Mouse (Mus musculus): Measurements from ENCODE around the gene Erich2. TPM values are rescaled to one million over a fixed set of nuclear protein-coding genes. Genes with fewer than 3 reads are reported as not detected.

The Erich2 gene
- polyA plus RNA-seq, 1 experiment from 2014 or later, result 0.42 TPM

GRCm38 (mm10) chr2:70566603-70566981, 58.0 kb downstream of the Erich2 start:
- peaks cover 18% of the 10 kb centered on the region for H3K4me1 ChIP-seq (ENCODE audit: control insufficient read depth, insufficient read depth, low read length)
- no peak for ATAC-seq
- no peaks in the 10 kb centered on the region for H3K9me3 ChIP-seq (ENCODE audit: control insufficient read depth, low read length)
- no peak overlapping the region for H3K4me2 ChIP-seq (ENCODE audit: low read depth, low read length)
- no peak overlapping the region for H3K27ac ChIP-seq (ENCODE audit: low read length)
- no peak overlapping the region for H3K9ac ChIP-seq (ENCODE audit: low read depth, low read length)
- H3K4me3 ChIP-seq (ENCODE audit: low read length), result no peak overlapping the region
- 4% methylated on average over 18 of the region's 18 CpGs for whole genome bisulfite sequencing
- no peaks in the 10 kb centered on the region for H3K36me3 ChIP-seq (ENCODE audit: control insufficient read depth, insufficient read depth, low read length)
- peaks cover 84% of the 10 kb centered on the region for H3K27me3 ChIP-seq (replicated peaks; ENCODE audit: control insufficient read depth, insufficient read depth, low read length)

GRCm38 (mm10) chr2:70567071-70567681, 58.6 kb downstream of the Erich2 start:
- H3K27me3 ChIP-seq (replicated peaks; ENCODE audit: control insufficient read depth, insufficient read depth, low read length), result peaks cover 78% of the 10 kb centered on the region
- WGBS, result 6% methylated on average over 23 of the region's 23 CpGs
- H3K4me3 ChIP-seq (ENCODE audit: low read length), result no peak overlapping the region
- H3K4me1 ChIP-seq (ENCODE audit: control insufficient read depth, insufficient read depth, low read length), result peaks cover 17% of the 10 kb centered on the region
- H3K9me3 ChIP-seq (ENCODE audit: control insufficient read depth, low read length), result no peaks in the 10 kb centered on the region
- H3K4me2 ChIP-seq (ENCODE audit: low read depth, low read length), result no peak overlapping the region
- ATAC-seq, result peak; percentile 23; the same call in 1 of the 2 replicates
- H3K9ac ChIP-seq (ENCODE audit: low read depth, low read length), result no peak overlapping the region
- H3K27ac ChIP-seq (ENCODE audit: low read length), result no peak overlapping the region
- H3K36me3 ChIP-seq (ENCODE audit: control insufficient read depth, insufficient read depth, low read length), result no peaks in the 10 kb centered on the region

DNA sequence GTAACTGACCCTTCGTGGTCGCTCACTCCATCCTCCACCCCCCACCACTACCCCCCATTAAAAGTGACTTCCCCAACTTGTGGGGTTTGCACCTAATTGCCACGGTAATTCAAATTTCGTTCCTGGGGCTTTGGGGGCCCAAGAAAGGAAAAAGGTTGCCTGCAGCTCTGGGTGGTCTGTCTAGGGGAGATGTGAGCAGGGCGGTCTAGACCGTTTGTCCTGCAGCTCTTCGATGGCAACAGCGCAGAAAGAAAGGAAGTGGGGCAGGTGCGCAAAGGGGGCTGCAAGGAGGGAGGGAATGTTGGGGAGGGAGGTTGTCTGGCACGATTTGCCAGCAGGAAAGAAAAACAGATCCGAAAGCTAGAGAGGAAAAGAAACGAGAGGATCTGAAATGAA, 59.1 kb downstream of the Erich2 start:
- H3K36me3 ChIP-seq (ENCODE audit: control insufficient read depth, insufficient read depth, low read length), result no peaks in the 10 kb centered on the region
- H3K4me1 ChIP-seq (ENCODE audit: control insufficient read depth, insufficient read depth, low read length), result peaks cover 12% of the 10 kb centered on the region
- under 1% methylated on average over 12 of the region's 12 CpGs for WGBS
- no peak overlapping the region for H3K27ac ChIP-seq (ENCODE audit: low read length)
- H3K4me2 ChIP-seq (ENCODE audit: low read depth, low read length), result peak overlapping the region; percentile 71
- peak overlapping the region; percentile 41; the same call in 1 of the 2 replicates for H3K4me3 ChIP-seq (ENCODE audit: low read length)
- no peaks in the 10 kb centered on the region for H3K9me3 ChIP-seq (ENCODE audit: control insufficient read depth, low read length)
- no peak for ATAC-seq
- no peak overlapping the region for H3K9ac ChIP-seq (ENCODE audit: low read depth, low read length)
- H3K27me3 ChIP-seq (replicated peaks; ENCODE audit: control insufficient read depth, insufficient read depth, low read length), result peaks cover 73% of the 10 kb centered on the region

DNA sequence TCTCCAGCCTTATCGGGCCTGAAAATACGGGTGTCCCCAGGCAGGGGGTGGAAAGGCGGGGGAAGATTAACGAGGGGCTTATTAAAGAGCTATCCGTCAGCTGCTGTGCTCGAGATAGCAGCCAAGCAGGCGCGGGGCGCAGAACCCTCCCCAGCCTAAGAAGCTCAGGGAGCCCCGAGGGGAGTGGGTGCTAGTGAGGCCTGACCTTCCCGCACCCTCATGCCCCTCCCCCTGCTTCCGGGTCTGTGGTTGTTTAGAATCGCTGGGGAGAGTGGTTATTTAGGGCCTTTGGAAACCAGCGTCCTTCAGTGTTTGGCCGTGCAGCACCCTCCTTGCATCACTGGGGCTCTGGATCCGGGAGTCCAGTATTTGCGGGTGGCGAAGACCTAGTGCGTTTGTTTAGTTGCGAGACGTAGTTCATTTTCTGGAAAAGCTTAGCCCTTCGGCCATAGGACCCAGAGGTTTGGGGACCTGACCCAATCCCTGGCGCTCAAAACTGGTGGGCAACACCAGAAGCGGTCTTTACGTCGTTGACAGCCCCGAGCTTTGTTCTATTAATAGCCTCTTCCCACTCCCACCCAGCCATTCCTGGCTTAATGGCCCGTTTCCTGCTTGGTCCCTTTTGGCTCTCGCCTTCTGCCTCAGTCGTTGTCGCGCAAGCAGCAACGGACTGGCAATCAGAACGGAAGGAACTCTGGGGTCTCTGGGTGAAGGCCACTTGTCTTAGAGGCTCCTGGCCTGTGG, 59.8 kb downstream of the Erich2 start:
- Histone ChIP-seq H3K4me1 (ENCODE audit: control insufficient read depth, insufficient read depth, low read length) (peaks cover 12% of the 10 kb centered on the region), H3K9ac (ENCODE audit: low read depth, low read length) (0 out of 2 replicates have a peak overlapping the region, but pooled peaks have one; percentile 38), H3K36me3 (ENCODE audit: control insufficient read depth, insufficient read depth, low read length) (no peaks in the 10 kb centered on the region), H3K4me2 (ENCODE audit: low read depth, low read length) (peak overlapping the region; percentile 71), H3K4me3 (ENCODE audit: low read length) (peak overlapping the region; percentile 41), H3K27me3 (replicated peaks; ENCODE audit: control insufficient read depth, insufficient read depth, low read length) (peaks cover 69% of the 10 kb centered on the region), H3K27ac (ENCODE audit: low read length) (no peak overlapping the region), H3K9me3 (ENCODE audit: control insufficient read depth, low read length) (no peaks in the 10 kb centered on the region)
- no peak for ATAC-seq
- under 1% methylated on average over 34 of the region's 34 CpGs for WGBS

DNA sequence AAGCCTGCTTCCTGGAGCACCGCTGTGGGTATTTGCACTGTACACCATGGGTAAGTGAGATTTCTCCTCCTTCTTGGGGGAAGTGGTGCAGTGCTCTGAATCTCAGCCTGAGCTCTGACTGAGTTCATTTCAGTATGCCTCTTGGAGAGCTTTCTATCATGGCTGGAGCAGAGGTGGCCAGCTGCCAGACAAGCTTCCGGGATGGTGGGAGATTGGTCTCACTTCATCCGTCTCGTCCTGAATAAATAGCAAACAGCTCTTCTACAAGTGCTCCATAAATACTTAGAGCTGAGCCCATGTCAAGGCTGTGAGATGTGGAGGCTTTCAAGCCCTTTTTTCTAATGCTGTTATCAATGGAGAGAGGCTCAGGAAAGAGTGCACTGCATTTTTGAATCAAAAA, 63.1 kb downstream of the Erich2 start:
- Histone ChIP-seq H3K27ac (ENCODE audit: low read length) (no peak overlapping the region), H3K4me1 (ENCODE audit: control insufficient read depth, insufficient read depth, low read length) (peaks cover 11% of the 10 kb centered on the region), H3K27me3 (replicated peaks; ENCODE audit: control insufficient read depth, insufficient read depth, low read length) (peaks cover 37% of the 10 kb centered on the region), H3K9ac (ENCODE audit: low read depth, low read length) (no peak overlapping the region), H3K9me3 (ENCODE audit: control insufficient read depth, low read length) (no peaks in the 10 kb centered on the region), H3K4me3 (ENCODE audit: low read length) (no peak overlapping the region), H3K36me3 (ENCODE audit: control insufficient read depth, insufficient read depth, low read length) (no peaks in the 10 kb centered on the region), H3K4me2 (ENCODE audit: low read depth, low read length) (no peak overlapping the region)
- WGBS, result 48% methylated on average over 4 of the region's 4 CpGs
- ATAC-seq, result no peak

DNA sequence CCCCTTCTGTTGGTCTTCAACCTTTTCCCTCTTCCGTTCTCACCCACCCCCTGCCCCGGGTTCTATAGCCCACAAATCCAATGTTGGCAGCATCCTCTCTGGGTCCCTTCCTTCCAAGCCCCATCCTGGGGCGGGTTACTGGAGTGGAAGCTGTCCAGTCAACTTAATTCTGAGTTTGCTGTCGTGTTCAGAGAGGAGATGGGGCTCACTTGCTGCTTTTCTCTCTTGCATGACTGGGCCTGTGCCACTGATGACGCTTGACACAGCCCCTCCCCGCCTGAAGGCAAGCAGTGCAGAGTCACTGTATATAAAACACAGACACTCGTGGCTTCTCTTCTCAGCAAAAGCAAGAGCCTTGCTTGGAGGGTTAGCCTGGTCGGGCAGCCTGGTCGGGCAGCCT, 63.6 kb downstream of the Erich2 start:
- H3K9ac ChIP-seq (ENCODE audit: low read depth, low read length), result no peak overlapping the region
- ATAC-seq, result no peak
- 56% methylated on average over 9 of the region's 9 CpGs for WGBS
- no peak overlapping the region for H3K4me3 ChIP-seq (ENCODE audit: low read length)
- H3K36me3 ChIP-seq (ENCODE audit: control insufficient read depth, insufficient read depth, low read length), result no peaks in the 10 kb centered on the region
- peaks cover 10% of the 10 kb centered on the region for H3K4me1 ChIP-seq (ENCODE audit: control insufficient read depth, insufficient read depth, low read length)
- no peaks in the 10 kb centered on the region for H3K9me3 ChIP-seq (ENCODE audit: control insufficient read depth, low read length)
- peaks cover 31% of the 10 kb centered on the region for H3K27me3 ChIP-seq (replicated peaks; ENCODE audit: control insufficient read depth, insufficient read depth, low read length)
- no peak overlapping the region for H3K27ac ChIP-seq (ENCODE audit: low read length)
- no peak overlapping the region for H3K4me2 ChIP-seq (ENCODE audit: low read depth, low read length)

DNA sequence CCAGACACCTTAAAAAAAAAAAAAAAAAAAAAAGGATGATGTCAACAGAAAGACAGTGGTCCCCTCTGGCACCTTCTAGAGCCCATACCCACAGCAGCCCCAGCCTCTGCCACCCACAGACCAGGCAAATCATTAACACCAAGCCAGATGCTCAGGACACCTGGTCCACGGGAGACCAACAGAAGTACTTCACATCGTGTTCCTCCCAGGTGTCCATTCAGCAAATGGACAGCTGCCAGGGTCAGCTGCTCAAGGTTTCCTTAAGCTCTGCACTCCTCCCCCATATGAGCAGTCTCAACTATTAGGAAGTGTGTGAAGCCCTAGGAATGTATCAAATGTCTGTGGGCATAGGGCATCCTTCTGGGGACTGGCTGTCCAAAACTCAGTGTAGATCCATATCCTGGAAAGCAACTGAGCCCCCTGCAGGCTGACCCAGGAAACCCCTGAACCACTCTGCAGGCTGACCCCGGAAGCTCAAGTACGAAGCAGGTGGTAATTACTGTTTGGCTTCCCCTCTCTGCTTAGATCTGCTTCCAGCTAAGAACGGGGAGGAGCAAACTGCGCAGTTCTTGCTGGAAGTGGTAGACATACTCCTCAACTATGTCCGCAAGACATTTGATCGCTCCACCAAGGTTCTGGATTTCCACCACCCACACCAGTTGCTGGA, 65.1 kb downstream of the Erich2 start:
- Histone ChIP-seq H3K27ac (ENCODE audit: low read length) (no peak overlapping the region), H3K4me3 (ENCODE audit: low read length) (no peak overlapping the region), H3K9ac (ENCODE audit: low read depth, low read length) (no peak overlapping the region), H3K4me2 (ENCODE audit: low read depth, low read length) (no peak overlapping the region), H3K4me1 (ENCODE audit: control insufficient read depth, insufficient read depth, low read length) (peaks cover 2% of the 10 kb centered on the region; the same call in 1 of the 2 replicates), H3K27me3 (replicated peaks; ENCODE audit: control insufficient read depth, insufficient read depth, low read length) (peaks cover 17% of the 10 kb centered on the region), H3K9me3 (ENCODE audit: control insufficient read depth, low read length) (no peaks in the 10 kb centered on the region), H3K36me3 (ENCODE audit: control insufficient read depth, insufficient read depth, low read length) (no peaks in the 10 kb centered on the region)
- 69% methylated on average over 8 of the region's 8 CpGs for WGBS
- no peak for ATAC-seq

DNA sequence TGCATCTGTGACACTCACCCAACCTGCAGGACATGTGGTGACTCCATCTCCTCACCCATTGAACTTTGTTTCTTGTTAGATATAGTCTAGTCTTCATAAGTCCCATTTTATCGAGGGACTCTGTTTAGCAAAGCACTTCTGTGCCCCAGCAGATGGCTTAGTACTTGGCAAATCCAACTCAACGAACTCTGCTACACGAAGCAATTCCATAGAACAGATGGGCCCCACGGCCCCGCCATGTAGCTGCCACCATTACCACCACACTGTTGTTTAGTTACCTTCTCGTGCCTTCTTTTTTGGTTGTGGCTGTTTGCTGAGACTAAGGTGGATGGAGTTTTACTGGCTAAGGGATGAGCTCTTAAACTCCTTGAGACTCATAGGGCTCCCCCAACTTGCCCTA, 79.6 kb downstream of the Erich2 start:
- no peak for ATAC-seq
- 88% methylated on average over 6 of the region's 6 CpGs for WGBS
- Histone ChIP-seq H3K27ac (ENCODE audit: low read length) (no peak overlapping the region), H3K4me1 (ENCODE audit: control insufficient read depth, insufficient read depth, low read length) (no peaks in the 10 kb centered on the region), H3K9me3 (ENCODE audit: control insufficient read depth, low read length) (no peaks in the 10 kb centered on the region), H3K27me3 (replicated peaks; ENCODE audit: control insufficient read depth, insufficient read depth, low read length) (no peaks in the 10 kb centered on the region), H3K9ac (ENCODE audit: low read depth, low read length) (no peak overlapping the region), H3K36me3 (ENCODE audit: control insufficient read depth, insufficient read depth, low read length) (no peaks in the 10 kb centered on the region), H3K4me2 (ENCODE audit: low read depth, low read length) (no peak overlapping the region), H3K4me3 (ENCODE audit: low read length) (no peak overlapping the region)

Measured in intestine, embryonic 16.5 days (tissue).